Mouse (Mus musculus) hindbrain, embryonic 14.5 days (tissue): ENCODE results near the gene Zcchc7. TPM values are rescaled to one million over a fixed set of nuclear protein-coding genes. Genes with fewer than 3 reads are reported as not detected.

ENCODE experiments used
- ATAC-seq: fragments of 200-750 bp; cut with Nextera tagmentation; 2 replicates; pipeline ENCODE4 v1.8.0; 2017; ENCODE audit warnings: moderate number of reproducible peaks, mild to moderate bottlenecking, moderate TSS enrichment, moderate library complexity; ENCODE audit not compliant: low FRiP score
- DNase-seq: peaks from one replicate; pipeline ENCODE4 v3.0.0-alpha.2; 2015; ENCODE audit warnings: low spot score
- H3K27ac ChIP-seq: fragments of 300-500 bp; sonication (generic); 2 replicates; pipeline ENCODE4 v1.5.1; 2014; ENCODE audit warnings: mild to moderate bottlenecking, moderate library complexity
- H3K27me3 ChIP-seq: fragments of 300-500 bp; sonication (generic); 2 replicates; pipeline ENCODE4 v1.6.1; 2014; ENCODE audit warnings: mild to moderate bottlenecking, low read length, mixed read lengths; ENCODE audit not compliant: control insufficient read depth, insufficient read depth
- H3K36me3 ChIP-seq: fragments of 300-500 bp; sonication (generic); replicated peaks from 2 replicates; pipeline ENCODE4 v1.6.1; 2014; ENCODE audit not compliant: control insufficient read depth, insufficient read depth
- H3K4me1 ChIP-seq: fragments of 300-500 bp; sonication (generic); replicated peaks from 2 replicates; pipeline ENCODE4 v1.6.1; 2014; ENCODE audit warnings: antibody characterized with exemption, low read length, mixed read lengths; ENCODE audit not compliant: control insufficient read depth, insufficient read depth
- H3K4me2 ChIP-seq: fragments of 300-500 bp; sonication (generic); replicated peaks from 2 replicates; pipeline ENCODE4 v1.6.1; 2014; ENCODE audit warnings: mild to moderate bottlenecking, moderate library complexity
- H3K4me3 ChIP-seq: fragments of 300-500 bp; sonication (generic); replicated peaks from 2 replicates; pipeline ENCODE4 v1.5.1; 2014; ENCODE audit warnings: mild to moderate bottlenecking, low read length
- H3K9ac ChIP-seq: fragments of 300-500 bp; sonication (generic); 2 replicates; pipeline ENCODE4 v1.6.1; 2014
- H3K9me3 ChIP-seq: fragments of 300-500 bp; sonication (generic); 2 replicates; pipeline ENCODE4 v1.6.1; 2016; ENCODE audit warnings: low read length; ENCODE audit not compliant: control insufficient read depth
- WGBS: fragments of 180-500 bp; shearing (Covaris S2); extraction: QIAGEN DNeasy Blood & Tissue Kit; methylation state at CpG from one replicate; pipeline ENCODE4 v1.1.7; 2014; 5-methylcytosine and 5-hydroxymethylcytosine counted together
- polyA plus RNA-seq: library from polyadenylated mRNA; unstranded; fragments of >200 nt; fragmentation: Nextera tagmentation; extraction: Ambion mirVana; gene quantifications from 2 replicates; pipeline ENCODE4 v1.2.1, GENCODE M21; 2014

Gene Zcchc7
- polyA plus RNA-seq = 34.3 and 38.5 TPM in 2 replicates

- WGBS = 5% methylated on average over 15 of the region's 15 CpGs
- Histone ChIP-seq H3K9me3 (no peaks in the 10 kb centered on the region), H3K36me3 (no peaks in the 10 kb centered on the region), H3K4me2 (peak within 1 kb of the TSS; percentile 74), H3K27me3 (no peaks in the 10 kb centered on the region), H3K4me3 (peak within 1 kb of the TSS; percentile 57), H3K27ac (peak within 1 kb of the TSS; percentile 85), H3K9ac (peak within 1 kb of the TSS; percentile 71), H3K4me1 (peaks cover 15% of the 10 kb centered on the region; the same call in 1 of the 2 replicates)
- ATAC-seq (peak; percentile 67; the same call in 1 of the 2 replicates), DNase-seq (no peak)
Measured at GRCm38 (mm10) chr4:44755553-44756133, at the start of gene Zcchc7. Gene Zcchc7 (plus strand): TSS chr4:44755877.

DNA sequence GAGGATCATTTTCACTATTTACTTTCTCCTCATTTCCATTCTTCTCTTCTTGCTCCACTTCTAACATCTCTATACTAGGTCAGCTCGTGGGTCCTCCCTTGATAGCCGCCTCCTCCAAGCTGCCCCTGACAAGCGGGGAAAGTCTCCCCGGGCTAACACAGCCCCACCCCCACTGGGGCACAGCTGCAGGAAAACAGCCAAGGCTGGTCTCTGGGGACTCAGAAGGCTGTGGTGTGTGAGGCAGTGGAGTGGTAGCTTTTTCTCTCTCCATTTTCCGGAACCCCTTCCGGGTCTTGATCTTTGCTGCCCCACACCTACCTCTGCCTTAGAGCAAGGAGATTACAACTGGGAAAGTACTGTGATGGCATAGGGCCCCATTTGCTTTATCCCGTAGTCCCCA, 49.7 kb upstream of the Zcchc7 start:
- no peak overlapping the region for H3K9ac ChIP-seq
- no peaks in the 10 kb centered on the region for H3K36me3 ChIP-seq
- 5% methylated on average over 7 of the region's 7 CpGs for WGBS
- peaks cover 6% of the 10 kb centered on the region for H3K4me1 ChIP-seq
- DNase-seq (no peak), ATAC-seq (no peak)
- H3K4me3 ChIP-seq = no peak overlapping the region
- peaks cover 90% of the 10 kb centered on the region for H3K27me3 ChIP-seq
- no peak overlapping the region for H3K27ac ChIP-seq
- no peaks in the 10 kb centered on the region for H3K9me3 ChIP-seq
- H3K4me2 ChIP-seq = no peak overlapping the region

DNA sequence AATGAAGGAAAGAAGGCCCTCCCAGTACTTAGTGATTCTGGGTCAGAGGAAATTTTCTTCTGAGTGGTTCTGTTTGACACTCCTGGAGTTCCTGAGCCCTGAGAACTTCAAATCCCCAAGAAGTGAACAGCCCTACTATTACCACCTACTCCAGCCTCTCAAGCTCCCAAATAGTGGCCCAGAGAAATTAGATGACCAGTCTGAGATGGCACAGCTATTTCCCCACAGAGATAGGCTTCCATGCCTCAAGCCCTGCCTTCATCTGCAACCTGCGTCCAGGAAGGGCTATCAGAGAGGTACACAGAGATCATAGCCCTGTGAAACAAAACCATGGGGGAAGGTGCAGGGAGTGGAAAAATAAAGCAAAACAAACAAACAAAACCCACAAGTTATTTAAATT, 48.8 kb upstream of the Zcchc7 start:
- H3K4me3 ChIP-seq = no peak overlapping the region
- 47% methylated on average over 1 of the region's 1 CpGs for WGBS

GRCm38 (mm10) chr4:44708311-44708710, 47.4 kb upstream of the Zcchc7 start:
- Histone ChIP-seq H3K4me3 (no peak overlapping the region), H3K4me1 (peaks cover 6% of the 10 kb centered on the region), H3K27ac (no peak overlapping the region), H3K4me2 (no peak overlapping the region), H3K27me3 (peaks cover 89% of the 10 kb centered on the region), H3K9me3 (no peaks in the 10 kb centered on the region), H3K36me3 (no peaks in the 10 kb centered on the region), H3K9ac (no peak overlapping the region)
- ATAC-seq (no peak), DNase-seq (no peak)
- whole genome bisulfite sequencing = 49% methylated on average over 8 of the region's 8 CpGs

More for the DNA sequence above, 48.8 kb upstream of the Zcchc7 start:
- Histone ChIP-seq H3K27ac (no peak overlapping the region), H3K4me2 (no peak overlapping the region), H3K36me3 (no peaks in the 10 kb centered on the region), H3K9me3 (no peaks in the 10 kb centered on the region), H3K4me1 (peaks cover 6% of the 10 kb centered on the region), H3K27me3 (peaks cover 89% of the 10 kb centered on the region), H3K9ac (no peak overlapping the region)
- ATAC-seq (no peak), DNase-seq (no peak)

DNA sequence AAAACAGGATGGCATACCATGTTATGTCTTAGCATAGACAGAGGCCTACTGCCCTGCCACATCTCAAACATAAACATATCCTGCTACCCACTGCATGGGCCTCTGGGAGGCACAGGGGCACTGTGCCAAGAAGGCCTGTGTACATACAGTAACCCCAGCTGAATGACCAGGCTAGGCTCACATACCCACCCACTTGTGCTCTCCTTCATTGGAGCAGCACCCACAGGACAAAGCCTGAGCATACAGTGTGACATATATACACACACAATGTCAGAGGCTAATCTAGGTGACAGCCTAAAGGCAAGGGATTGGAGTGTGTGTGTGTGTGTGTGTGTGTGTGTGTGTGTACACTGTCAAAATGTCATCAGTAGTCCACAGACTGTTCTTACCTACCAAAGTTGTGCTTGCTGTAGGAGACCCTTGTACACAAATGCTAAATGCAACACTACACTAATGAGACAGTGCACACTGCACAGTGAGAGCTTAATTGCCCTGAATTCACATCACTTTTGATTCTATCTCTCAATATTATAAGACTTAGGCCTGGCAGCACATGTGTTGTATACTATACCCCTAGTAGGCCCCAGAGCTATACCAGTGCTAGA, 46.5 kb upstream of the Zcchc7 start:
- no peak overlapping the region for H3K4me2 ChIP-seq
- no peaks in the 10 kb centered on the region; the same call in 1 of the 2 replicates for H3K4me1 ChIP-seq
- H3K27ac ChIP-seq = no peak overlapping the region
- no peak overlapping the region for H3K9ac ChIP-seq
- no peak for ATAC-seq
- H3K36me3 ChIP-seq = no peaks in the 10 kb centered on the region
- H3K27me3 ChIP-seq = peaks cover 87% of the 10 kb centered on the region
- no peak for DNase-seq
- H3K9me3 ChIP-seq = no peaks in the 10 kb centered on the region
- no peak overlapping the region for H3K4me3 ChIP-seq

- 26% methylated on average over 16 of the region's 16 CpGs for WGBS
- H3K9ac ChIP-seq = no peak within 1 kb of the TSS
- no peaks in the 10 kb centered on the region for H3K9me3 ChIP-seq
- no peaks in the 10 kb centered on the region for H3K36me3 ChIP-seq
- no peak for ATAC-seq
- no peaks in the 10 kb centered on the region for H3K4me1 ChIP-seq
- no peak within 1 kb of the TSS for H3K4me2 ChIP-seq
- DNase-seq = no peak
- H3K4me3 ChIP-seq = no peak within 1 kb of the TSS
- no peak within 1 kb of the TSS for H3K27ac ChIP-seq
- H3K27me3 ChIP-seq = peaks cover 87% of the 10 kb centered on the region
Measured at GRCm38 (mm10) chr4:44709740-44710700, 45.7 kb upstream of the Zcchc7 start, which contains the start of gene Pax5. Gene Pax5 (minus strand): TSS chr4:44710487.

DNA sequence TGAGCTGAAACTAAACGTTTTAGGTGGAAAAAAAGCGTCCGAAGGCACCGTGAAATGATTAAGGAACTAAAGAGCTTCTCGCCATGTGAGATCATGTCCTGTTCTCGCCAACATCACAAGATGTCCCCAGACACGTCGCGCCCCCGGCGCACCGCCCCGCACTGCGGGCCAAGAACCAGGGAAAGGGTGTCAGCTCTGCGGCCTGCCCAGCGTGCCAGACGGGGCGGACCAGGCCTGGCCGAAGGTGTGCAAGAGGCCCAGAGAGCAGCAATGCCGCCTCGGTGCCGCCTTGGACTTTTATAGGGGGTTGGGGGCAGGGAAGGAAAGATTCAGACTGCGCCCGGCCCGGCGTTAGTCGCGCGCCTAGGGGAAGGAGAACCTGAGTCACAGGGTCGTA, 45.0 kb upstream of the Zcchc7 start:
- ATAC-seq (no peak), DNase-seq (no peak)
- Histone ChIP-seq H3K4me3 (no peak overlapping the region), H3K4me1 (no peaks in the 10 kb centered on the region), H3K27me3 (peaks cover 87% of the 10 kb centered on the region), H3K27ac (no peak overlapping the region), H3K4me2 (no peak overlapping the region), H3K36me3 (no peaks in the 10 kb centered on the region), H3K9ac (no peak overlapping the region), H3K9me3 (no peaks in the 10 kb centered on the region)
- 1% methylated on average over 30 of the region's 30 CpGs for WGBS

- Histone ChIP-seq H3K4me2 (peak overlapping the region; percentile 39), H3K27me3 (peaks cover 86% of the 10 kb centered on the region)
Measured at GRCm38 (mm10) chr4:44711136-44711900, 44.4 kb upstream of the Zcchc7 start.

More at GRCm38 (mm10) chr4:44711136-44711900, 44.4 kb upstream of the Zcchc7 start:
- H3K4me1 ChIP-seq = no peaks in the 10 kb centered on the region
- 3% methylated on average over 25 of the region's 25 CpGs for WGBS
- H3K9ac ChIP-seq = no peak overlapping the region
- ATAC-seq = no peak
- DNase-seq = no peak
- no peak overlapping the region for H3K27ac ChIP-seq
- no peaks in the 10 kb centered on the region for H3K36me3 ChIP-seq
- no peaks in the 10 kb centered on the region for H3K9me3 ChIP-seq
- no peak overlapping the region for H3K4me3 ChIP-seq
